Mouse (Mus musculus) fat pad, adult 2 months (tissue): ENCODE data around the gene Fgfr2.
A peak's percentile ranks its signal among the peaks of the same experiment; 100 is the strongest.

Experiments used
- DNase-seq: peaks from one replicate; pipeline ENCODE4 v3.0.0-alpha.2; 2011; ENCODE audit warnings: low read depth, low spot score; ENCODE audit errors: extremely low read depth

The Fgfr2 gene

DNA sequence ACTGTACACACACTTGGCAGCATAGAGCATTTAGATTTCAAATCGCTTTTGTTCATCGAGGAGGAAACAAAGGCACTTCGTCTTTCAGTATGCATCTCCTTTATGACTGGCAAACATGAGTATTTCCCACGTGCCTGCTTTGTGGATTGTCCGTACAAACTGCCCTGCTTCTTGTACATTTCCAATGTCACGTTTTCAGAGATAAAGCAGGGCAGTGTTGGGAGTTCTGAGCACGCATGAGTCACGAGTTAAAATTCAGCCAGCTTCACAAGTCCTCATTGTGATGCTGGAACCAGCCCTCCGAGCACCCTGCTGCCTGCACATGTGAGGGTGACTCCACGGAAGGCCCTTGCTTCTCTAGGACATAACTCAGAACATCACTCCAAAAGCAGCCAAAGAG is 2303.5 kb downstream of the Fgfr2 start:
- DNase-seq = no peak

DNA sequence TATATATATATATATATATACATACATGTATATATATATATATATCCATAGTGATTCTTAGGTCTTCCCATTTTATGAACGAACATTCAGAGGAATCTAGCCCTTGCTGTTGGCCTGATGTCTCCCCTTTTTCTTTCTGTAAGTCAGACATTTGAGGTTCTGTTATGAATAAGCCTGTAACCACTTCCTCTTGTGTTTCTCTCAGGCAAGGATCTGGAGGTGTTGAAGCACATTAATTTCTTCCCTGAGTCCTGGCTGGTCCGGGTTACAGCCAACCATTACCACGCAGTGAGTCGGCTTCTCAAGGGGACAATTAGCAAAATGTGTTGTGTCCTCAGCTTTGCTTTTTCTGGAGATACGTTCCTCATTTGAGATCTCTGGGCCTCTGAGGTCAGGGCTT is 2304.3 kb downstream of the Fgfr2 start:
- DNase-seq = no peak

DNA sequence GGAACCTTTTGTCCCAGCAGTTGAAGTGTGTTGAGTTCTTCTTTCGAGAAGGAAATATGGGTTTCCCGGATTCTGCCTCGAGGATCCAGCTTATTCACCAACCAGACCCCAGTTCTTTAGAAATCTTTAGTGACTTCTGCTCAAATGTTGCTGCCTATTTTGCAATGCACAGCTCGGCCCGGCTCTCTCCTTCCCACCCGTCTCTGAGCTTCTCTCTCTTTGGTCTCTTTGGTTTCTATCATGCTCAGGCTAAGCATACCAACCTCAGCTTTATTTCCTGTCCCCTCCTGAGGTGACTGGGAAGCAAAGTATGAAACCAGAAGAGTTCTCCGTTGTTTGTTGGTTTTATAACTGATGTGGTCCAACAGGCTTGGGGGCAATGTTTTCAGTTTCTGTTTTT is 2306.9 kb downstream of the Fgfr2 start:
- no peak for DNase-seq

DNA sequence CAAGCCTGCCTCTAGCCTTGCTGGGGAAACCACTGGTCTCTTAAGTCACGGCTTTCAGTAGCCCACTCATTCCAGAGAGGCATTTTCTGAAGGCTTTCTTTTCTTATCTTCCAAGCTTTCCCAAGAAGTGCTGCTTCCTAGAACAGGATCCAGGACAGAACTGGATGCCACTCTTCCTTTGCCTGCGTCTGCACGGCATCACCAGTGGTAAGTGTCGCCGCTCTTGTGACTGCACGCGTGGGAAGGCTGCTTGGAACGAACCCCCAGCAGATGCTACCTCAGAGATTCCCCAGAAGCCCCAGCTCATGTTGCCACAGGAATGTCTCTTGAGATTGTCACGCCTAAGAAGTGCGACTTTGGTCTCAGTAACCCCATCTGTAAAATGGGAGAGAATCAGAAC is 2307.5 kb downstream of the Fgfr2 start:
- no peak for DNase-seq

DNA sequence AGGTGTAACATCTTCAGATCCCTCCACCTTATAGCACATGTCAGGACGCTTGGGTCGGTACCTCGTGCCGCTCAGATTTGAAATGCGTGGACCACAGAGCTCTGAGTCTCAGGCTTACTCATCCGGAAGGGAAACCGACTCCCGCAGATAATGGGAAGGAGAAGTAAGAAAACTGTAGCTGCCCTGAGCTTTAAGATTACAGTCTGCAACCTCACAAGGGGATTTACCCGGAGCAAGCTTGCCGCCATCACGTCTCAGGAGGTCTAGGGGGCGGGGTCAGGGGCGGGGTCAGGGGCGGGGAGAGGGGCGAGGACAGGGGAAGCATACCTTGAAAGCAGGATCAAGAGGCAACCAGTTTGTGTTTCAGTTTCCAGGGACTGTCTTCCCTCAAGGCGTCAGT is 2310.7 kb downstream of the Fgfr2 start:
- no peak for DNase-seq

DNA sequence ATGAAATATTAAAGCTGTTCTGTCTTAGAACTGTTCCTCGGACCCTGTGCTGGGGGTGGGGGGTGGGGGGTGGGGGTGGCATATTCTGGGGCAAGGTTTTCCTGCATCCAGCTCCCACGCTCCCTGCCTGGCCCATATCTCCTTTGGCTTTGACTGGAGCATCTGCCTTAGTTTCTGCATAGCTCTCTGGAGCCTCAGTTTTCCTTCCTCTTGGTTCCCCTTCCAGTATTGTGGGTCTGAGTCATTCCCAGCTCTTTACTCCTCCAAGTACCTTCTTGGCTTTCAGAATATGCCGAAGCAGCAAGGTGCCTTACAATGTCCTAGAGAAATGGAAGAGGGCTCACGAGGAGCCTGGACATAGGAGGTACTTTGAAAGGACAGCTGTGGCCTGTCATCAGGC is 2312.9 kb downstream of the Fgfr2 start:
- no peak for DNase-seq

DNA sequence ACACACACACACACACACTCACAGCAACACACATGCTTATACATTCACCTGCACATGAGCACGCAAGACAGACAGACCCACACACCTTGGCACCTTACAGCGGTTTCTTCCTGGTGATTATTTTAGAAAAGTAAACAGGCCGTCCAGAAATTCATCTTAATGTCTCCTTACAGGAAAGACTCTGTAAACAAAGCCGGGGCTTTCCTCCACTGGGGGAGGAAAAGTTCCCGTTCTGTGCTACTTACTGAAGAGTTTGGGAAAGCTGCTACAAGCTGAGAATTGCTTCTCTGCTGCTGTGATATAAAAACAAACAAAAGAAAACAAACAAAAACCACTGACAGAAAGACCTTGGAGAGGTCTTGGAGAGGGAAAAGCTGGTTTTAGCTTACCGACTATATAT is 2314.5 kb downstream of the Fgfr2 start:
- DNase-seq = no peak

DNA sequence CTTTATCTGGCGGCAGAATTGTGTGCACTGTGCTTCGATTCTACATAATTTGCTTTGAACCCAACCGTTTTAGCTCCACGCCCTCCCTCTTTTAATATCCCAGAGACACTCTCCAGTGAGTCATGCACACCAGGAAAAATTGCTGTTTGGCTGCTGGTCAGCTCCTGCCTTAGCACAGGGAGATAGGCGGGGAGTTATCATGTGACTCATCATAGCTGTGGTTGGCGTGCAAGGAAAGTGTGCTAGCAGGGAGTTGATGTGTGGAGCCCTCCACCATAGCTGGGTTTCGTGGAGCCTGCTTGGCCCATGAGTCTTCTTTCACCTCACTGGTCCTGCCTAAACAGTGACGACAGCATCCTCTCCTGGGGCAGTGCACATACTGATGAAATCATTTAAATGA is 2315.4 kb downstream of the Fgfr2 start:
- DNase-seq = no peak

DNA sequence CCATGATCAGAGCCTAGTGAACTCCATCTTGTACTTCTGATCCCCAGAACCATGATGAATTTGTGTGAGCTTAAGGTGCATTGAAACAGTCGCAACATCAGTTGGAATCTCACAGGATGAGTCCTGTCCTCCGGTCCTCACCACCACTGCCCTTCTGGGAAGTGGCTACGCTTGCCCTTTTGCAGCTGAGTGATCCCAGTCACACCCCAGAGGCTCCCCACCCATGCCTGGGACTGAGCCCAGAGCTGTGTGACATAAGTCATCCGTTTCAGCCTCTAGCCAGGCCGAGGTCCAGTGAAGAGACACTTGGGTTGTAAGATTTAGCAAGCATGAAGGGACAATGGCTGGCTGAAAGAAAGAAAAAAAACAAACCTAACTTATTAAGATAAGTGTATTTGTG is 2318.2 kb downstream of the Fgfr2 start:
- no peak for DNase-seq

DNA sequence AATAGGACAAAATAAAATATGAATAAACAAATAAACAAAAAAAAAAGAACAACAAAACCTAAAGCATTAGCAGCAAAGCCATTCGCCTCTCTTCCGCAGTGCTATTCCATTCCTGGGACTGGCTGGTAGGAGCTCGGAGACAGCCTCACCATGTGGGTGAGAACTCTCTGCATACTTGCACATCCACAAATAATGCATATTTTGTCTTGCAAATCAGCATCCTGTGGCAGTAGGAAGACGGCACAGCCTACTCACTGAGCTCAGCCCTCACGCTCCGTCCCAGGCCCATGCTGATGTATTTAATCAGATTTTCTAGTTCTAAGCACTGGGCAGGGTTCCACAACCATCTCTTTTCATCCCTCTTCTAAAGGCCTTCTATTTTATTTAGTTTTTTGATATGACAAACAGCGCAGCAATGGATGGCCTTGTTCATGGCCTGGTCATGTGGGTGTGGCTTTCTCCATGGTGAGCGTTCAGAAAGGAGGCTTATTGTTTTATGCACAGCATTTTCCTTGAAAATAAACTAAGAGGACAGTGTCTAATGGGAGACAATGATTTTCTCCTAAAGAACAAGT is 2319.8 kb downstream of the Fgfr2 start:
- DNase-seq = no peak

DNA sequence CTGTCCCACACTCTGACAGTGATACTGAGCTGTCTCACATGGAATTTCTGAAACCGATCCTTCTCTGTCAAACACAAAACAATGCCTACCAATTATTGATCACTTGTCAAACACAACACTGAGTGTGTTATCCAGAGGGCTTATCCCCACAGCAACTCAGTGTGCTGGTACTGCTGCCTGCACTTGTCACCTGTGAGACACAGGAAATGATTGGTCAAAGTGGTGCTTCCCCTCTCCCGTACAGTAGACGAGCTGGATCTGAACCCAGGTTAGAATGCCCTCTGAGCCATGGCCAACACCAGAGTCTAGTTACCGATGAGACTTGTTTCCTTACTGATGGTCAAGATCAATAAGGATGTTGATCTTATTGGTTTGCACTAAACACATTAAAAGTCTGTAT is 2321.3 kb downstream of the Fgfr2 start:
- DNase-seq = no peak

DNA sequence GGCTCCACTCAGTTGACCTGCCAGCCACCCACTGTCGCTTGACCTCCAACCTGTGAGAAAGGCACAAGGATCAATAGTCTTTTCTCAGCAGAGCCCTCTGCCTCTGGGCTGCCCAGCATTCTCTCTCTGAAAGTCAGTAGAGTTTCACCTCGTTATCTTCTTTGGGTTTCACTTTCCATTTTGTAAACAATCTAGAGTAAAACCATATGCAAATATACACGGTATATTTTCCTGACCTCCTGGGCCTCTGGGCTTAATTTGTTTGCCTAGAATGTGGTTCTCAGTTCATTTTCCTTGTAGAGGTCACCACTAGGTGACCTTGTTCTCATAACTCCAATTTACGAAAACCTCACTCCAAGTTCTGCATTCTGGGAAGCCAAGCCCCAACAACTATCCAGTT is 2322.5 kb downstream of the Fgfr2 start:
- DNase-seq = no peak

DNA sequence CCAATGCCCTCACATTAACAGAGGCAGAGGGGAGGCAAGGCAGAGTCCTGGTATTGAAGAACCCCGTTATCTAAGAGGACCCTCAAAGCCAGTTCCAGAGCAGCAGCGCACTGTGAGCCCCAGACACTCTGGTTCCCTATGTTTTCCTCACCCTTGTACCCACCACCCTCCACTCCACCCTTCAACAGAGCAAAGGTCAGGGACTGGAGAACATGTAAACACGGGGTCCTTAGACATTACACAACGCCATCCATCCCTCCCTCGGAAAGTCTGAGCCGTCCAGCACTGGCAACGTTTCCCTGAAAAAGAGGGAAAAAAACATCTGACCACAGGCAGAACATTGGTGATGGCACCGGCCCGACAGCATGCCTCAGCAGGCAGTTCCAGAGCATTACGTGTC is 2323.7 kb downstream of the Fgfr2 start:
- DNase-seq = no peak

DNA sequence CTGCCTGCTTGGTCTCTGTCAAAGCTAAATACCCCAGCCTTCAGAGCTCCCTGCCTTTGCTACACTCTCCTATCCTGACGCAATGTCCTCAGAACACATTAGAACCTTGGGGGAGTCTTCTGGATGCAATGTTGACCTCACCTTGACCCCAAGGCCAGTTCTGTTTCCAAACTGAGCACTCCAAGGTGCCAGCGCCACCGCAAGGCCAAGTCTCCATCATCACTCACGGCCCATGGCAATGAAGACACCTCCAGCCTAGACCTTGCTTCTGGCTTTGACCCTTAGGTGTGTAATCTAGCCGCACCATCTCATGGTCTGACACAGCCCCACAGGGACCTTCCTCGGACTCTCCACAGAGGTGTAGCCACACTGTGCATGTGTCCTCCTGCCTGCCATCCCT is 2325.6 kb downstream of the Fgfr2 start:
- DNase-seq = no peak

DNA sequence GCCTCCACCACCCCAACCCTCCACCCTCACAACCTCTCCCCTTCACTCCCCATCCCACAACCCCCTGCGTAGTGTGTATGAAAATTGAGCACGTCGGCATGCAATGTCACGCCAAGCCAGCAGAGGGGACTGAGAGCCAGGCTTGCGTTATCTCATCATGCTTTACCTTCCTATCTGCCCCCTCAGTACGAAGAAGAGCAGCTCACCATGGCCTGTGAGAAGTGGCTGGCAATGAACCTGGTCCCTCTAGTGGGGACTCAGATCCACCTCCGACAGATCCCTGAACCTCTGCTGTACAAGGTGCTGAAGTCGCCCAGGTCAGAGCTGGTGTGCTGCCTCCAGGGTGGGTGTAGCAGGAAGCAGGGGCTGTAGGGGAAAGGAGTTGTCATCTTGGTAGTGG is 2326.4 kb downstream of the Fgfr2 start:
- DNase-seq = no peak

DNA sequence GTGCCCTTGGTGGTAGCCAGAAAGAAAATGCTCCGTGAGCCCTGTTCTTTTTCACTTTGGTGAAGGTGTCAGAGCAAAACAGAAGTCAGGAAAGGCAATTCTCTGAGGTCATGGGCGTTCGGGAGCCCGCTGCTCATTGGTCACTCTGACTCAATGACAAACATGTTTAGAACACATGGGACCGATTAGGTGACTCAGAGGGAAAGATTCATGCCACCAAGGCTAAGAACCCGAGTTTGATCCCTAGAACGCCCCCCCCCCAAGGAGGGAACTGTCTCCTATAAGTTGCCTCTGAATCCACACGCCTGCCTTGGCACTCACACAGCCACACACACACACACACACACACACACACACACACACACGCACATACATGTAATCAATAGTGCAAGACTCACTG is 2329.5 kb downstream of the Fgfr2 start:
- DNase-seq = no peak

DNA sequence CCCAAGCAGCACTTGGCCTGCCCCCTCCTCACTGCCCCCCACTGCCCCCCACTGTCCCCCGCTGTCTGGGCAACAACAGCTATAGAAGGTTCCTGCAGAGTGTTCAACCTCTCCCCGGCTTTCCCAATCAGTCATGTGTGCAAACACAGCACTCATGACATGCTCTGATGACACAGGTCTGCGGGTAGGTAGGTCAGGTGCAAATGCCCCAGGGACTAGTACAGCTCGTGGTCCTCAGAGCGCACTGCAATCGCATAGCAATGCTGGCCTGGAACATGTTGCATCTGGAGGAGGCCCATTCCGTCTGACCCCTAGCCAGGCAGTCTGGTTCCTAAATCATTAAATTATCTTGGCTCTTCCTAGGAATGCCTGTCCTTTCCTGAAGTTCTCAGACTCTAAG is 2333.7 kb downstream of the Fgfr2 start:
- DNase-seq = no peak

DNA sequence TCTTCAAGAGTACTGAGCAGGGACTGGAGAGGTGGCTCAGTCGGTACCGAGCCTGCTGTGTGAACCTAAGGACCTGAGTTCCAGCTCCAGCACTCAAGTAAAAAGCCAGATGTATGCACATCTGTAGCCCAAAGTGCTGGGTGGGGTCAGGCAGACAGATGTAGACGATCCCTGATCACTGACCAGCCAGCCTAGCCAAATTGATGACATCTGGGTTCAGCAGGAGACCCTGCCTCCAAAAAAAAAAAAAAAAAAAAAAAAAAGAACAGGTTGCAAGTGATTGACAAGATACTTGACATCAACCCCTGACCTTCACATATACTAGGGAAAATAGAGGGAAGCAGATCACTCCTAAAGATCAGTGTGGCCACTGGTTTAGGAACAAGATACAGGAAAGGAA is 2334.2 kb downstream of the Fgfr2 start:
- no peak for DNase-seq

DNA sequence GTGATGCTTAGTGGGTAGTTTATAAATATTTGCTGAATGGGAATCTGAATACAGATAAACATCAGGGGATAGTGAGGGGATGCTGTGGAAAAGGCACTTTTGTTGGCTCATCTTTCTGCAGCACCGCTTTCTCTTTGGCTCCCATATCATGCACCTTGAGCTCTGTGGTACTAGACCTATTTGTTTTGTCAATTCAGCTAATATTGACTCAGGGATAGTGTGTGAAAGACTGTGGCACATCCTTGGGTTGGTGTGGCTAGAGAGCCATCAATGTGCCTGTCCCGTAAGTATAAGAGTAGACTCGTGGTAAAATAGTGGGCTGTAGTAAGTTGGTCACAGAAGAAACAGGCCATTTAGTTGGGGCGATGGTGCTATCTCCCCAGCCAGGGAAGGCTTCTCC is 2335.6 kb downstream of the Fgfr2 start:
- DNase-seq = no peak

DNA sequence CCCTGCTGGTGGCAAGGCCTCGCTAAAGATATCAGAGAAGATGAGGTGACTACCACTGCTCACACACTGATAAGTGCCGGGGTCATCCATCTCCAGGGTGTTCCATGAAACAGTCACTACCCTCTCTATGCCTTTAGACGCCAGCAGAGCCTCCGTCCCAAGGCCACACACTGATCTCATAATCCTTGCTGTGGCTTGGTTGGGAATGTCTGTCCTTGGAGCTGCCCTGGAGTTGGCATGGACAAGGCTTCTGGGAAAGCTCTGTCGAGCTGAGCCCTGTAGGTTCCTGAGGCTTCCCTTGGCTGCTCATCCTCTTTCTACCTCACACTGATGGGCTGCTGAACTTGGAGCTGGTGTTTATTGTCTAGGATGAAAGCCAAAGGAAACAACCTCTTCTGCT is 2336.4 kb downstream of the Fgfr2 start:
- DNase-seq = peak; percentile 26

DNA sequence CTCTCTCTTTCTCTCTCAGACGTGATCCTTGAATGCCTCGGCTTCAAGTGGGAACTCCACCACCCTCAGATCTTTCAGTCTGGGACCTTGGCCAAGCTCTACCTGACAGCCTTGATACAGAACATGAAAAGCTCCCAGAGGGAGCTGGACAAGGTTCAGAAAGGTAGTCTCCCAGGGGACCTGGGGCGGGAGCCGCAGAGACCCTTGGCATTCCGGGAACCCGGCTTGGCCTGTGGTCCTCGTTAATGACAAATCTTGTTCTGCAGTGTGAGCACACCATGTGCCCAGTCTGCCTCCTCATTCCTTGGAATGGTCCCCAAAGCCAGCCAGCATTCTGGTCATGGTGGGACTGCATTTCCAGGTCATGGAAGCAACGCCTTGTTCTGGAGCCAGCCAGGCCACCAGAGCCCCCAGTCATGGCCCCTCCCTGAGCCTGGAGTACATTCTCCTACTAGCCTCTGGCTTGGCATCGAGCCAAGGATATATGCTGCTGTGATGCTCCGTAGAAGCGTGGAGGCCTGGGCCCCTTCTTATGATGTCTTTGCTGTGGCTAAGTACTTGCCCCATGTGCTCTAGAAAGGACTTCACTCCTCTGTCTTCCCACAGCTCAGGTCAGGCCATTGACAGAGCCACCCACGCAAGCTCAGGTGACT is 2337.1 kb downstream of the Fgfr2 start:
- DNase-seq = no peak

DNA sequence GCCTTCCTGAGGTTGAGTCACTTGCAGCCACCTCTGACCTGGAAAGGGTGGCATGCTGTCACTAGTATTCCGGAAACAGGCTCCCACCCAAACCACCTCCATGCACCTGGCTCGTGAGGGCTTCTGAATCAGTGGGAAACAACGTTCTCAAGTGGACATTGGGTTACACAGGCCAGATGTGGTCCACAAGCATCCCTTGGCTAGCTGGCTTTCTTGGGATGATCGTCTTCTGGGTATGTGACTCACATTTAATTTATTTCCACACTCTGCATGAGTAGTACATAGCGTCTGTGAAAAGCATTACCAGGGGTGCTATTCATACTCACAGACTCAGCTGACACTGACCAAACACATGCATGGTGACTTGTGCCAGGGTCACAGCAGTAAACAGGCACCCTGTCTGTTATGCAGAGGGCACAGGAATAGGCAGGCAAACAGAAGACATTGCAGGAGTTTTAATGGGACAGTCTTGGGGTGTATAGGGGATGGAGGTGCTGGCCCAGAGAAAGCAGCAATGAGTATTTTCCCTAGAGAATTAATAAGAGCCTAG is 2340.6 kb downstream of the Fgfr2 start:
- DNase-seq = no peak

DNA sequence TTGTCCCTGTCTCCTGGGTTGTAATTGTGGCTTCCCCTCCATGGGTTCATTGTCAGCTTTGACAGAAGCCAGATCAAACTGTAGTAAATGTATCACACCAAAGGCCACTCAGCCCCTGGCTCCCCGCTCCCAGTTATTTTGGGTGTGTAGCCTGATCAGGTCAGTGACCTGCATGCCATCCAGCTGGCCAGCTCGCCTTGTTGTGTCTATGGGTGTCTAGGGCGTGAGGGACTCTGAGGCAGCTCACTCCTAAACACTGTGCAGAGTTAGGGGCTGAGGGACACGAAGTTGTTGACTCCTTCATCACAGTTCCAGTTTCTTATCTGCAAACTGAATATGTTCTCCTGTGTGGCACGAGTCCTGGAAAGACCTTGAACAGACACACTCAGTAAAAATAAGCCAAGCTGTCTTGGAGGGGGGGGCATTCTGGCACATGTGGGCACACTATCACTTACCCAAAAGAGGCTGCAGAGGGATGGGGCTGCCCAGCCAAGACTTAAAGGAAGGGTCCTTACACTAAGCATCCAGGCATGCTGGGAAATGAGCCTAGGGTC is 2342.2 kb downstream of the Fgfr2 start:
- no peak for DNase-seq
